Mouse (Mus musculus): ENCODE measurements around the gene Ecm1.
"Not testable (repeated sequence)": the region's sequence is repeated elsewhere in the genome, so short reads cannot be mapped to it uniquely, and the experiment has no call there.

The Ecm1 gene

DNA sequence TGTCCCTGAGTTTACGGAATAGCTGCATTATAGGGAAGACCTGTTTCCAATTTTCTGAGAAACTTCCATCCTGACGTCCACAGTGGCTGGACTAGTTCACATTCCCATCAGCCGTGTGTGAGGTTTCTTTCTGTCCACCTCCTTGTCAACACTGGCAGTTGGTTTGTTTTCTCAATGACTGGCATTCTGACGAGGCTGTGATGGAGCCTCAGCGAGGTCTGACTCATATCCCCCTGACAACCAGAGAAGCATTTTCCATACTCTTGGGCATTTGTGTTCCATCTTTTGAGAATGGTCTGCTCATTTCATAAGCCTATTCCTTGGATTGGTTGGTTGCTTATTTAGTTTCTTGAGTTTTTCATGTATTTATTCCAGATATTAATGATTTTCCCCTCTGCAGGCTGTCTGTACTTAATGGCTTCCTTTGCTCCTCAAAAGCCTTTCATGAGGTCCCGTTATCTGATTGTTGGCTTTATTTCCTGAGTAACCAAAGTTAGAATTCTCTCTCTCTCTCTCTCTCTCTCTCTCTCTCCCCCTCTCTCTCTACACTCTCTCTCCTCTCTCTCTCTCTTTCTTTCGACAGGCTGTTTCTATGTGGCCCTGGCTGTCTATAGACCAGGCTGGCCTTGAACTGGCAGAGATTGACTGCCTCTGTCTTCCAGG, 12.5 kb downstream of the Ecm1 start:
- no peak for DNase-seq

DNA sequence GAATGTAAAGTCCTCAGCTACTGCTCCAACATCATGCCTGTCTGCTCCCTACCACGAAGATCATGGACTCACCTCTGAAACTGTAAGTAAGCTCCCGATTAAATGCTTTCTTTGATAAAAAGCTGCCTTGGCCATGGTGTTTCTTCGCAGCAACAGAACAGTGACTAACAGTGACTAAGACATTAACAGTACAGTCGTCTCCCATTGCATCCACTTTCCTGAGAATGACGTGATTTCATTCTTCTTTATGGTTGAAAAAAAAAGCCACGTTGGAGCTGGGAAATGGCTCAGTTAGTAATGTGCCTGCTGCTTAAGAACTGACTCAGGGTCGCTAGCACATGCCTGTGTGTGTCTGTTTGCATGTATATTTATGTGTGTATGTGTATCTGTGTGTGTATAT, 13.5 kb downstream of the Ecm1 start:
- no peak for DNase-seq

DNA sequence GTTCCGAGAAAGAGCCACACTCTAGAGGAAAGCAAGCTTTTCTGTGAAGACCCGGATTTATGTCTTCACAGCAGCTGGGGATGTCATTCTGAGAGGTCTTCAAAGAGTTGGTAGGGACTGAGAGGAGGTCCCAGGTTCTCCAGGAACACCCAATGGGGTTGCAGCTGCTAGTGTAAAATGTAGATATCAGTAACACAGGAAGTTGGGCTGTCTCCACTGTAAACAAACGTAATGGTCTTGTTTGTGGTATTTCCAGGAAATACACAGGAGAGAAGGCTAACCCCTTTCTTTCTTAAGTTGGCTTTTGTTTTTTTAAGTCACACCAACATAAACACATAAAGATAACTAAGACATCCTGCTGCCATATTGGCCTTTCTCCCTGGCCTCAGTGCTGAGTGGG, 17.0 kb downstream of the Ecm1 start:
- no peak for DNase-seq

DNA sequence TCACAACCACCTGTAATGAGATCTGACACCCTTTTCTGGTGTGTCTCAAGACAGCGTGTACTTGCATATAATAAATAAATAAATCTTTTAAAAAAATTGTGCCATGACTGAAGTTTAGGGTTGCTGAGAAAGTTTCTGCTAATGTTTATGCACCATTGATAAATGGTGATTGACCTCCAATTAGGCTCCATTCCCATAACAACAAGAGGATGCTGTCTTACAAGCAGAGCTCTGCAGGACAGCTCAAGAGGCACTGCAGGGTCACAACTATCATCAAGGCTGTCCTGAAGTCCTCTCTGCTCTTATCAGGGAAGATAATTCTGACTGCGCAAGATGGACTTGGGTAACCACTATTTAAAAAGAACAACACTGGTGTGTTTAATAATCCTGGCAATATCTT, 21.2 kb downstream of the Ecm1 start:
- no peak for DNase-seq

DNA sequence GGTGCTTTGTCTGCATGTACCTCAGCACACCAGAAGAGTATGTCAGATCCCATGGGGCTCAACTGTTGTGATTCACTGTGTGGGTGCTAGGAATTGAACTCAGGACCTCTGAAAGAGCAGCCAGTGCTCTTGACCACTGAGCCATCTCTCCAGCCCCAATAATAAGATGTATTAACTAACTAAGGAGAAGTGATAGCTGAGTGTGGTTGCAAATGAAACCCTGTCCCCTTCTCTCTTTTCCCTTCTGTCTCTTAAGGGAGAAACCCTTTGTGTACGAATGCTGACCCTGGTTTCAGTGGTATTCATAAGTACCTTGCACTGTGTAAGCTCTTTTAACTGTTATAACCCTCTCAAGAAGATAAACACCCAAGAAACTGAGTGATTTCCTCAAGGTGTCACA, 23.3 kb downstream of the Ecm1 start:
- no peak for DNase-seq

DNA sequence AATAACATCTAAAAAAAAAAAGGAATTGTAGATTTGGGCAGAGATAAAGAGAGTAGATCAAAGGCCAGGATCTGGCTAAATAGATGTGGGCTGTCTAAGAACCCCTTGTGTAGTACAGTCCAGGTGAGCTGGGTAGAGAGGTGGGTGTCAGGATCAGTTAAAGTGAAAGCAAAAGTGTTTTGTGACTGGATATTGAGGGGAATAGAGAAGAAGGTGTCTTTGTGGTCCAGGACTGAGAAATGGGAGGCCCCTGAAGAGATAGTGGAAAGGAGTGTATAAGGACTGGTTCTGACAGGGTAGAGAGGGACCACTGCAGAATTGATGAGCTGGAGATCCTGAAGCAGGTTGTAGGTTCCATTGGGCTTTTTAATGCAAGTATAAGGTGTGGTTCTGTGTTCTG, 29.4 kb downstream of the Ecm1 start:
- DNase-seq, result no peak

DNA sequence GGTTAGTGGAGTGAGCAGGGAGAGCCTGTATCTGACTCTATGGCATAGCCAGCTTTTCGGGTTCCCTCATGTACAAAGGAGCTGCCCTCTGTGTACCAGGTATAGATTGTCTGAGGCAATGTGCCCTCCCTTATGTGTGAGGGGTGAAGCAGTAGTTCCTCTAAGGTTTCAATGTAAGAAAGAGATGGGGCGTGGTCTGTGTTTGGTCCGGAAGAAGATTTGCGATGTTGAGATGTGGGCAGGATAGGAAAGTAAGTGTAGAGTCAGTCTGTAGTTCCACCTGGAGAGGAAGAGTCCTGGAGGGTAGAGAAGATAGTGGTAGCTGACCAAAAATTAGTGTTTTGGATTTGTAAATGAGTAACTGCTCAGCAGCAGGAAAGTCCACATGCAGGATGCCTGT, 30.3 kb downstream of the Ecm1 start:
- DNase-seq, result peak; percentile 17

DNA sequence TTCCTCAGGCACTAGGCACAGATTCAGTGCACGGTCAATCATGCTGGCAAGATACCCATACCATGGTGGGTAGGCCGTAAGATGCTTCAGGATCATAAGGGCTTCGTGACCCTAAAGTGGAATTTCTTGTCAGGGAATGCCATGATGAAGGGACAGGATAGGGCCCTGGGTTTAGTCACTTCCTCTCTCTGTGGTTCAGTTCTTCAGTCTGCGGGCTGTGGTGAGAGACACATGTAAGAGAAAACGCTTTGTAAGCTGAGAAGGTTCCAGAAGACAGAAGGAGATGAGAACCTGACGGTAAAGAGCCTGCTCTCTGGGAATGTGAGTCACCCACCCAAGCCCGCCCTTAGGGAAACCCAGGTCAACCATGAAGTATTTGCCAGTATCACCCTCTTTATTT, 31.9 kb downstream of the Ecm1 start:
- DNase-seq, result peak; percentile 42

DNA sequence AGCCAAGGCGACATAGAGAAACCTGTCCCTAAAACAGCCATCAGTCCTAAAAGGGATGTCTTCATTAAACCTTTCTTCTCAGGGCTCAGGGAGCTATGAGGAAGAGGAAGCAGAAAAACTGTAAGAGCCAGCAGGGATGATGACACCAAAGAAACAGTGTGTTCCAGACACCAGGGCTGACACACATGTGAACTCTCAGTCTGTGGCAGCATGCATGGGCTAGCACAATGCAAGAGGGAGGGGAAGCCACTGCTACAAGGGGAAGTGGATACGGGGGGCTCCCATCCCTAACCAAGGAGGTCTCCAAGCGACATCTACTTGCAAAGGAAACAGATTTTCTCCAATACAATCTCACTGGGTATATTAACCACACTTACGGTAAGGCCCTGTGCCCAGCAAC, 33.1 kb downstream of the Ecm1 start:
- no peak for DNase-seq

DNA sequence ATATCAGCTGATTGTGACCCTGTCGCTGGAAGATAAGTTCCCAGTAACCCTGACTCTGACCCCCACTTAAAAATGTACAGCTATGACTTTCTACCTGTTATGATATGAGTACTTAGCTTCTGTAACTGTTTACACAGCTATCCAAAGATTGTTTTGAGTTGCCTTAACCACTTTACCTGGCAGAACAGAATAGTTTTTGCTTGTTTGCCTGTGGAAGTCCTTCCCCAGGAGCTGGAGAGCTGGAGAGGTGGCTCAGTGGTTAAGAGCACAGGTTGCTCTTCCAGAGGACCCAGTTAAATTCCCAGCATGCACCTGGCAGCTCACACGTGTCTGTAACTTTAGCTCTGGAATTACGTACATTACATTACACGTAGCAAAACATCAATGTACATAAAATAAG, 34.8 kb downstream of the Ecm1 start:
- DNase-seq, result no peak

DNA sequence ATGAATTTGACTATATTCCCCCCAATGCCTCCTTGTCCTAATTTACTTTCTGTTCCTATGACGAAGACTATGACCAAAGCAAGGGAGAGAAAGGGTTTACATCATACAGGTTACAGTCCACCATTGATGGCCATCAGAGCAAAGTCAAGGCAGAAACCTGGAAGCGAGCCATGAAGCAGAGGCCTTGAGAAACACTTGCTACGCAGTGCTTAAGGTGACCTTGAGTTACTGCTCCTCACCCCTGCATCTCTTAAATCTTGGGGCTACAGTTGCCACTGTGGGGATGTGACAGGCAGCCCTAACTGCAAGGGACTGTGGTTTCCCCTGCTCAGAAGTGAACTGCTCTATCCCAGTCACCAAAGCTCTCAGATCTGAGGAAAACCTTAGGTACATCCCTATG, 36.1 kb downstream of the Ecm1 start:
- no peak for DNase-seq

DNA sequence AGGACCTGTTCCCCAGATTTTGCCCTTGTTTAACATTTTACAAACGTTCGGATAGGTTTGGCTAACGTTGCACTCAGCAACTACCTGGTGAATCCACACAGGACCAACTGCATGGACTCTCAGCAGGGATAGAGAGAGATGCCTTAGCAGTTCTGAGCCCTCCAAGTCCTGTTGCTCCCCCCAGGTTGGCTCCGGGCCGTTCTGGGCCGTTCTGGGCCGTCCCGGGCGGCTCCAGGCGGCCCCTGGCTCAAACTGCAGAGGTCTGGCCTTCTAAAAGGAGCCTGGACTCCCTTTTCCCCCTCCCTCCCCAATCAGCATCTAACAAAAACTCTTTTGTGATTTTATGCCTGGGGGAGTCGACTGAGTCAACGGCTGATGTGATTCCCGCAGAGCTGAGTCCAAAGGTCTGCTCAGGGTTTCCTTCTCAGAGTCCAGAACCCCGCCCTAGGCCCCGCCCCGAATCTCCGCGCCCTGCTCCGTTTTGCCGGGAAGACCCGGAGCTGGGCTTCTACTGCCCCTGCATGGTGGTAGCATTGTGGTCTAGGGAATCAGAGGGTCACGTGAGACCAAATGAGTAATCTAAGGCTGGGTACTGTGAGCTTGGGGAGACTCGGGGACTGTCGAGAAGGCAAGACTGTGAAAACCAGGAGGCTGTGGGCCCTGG, 37.4 kb downstream of the Ecm1 start:
- DNase-seq, result no peak

DNA sequence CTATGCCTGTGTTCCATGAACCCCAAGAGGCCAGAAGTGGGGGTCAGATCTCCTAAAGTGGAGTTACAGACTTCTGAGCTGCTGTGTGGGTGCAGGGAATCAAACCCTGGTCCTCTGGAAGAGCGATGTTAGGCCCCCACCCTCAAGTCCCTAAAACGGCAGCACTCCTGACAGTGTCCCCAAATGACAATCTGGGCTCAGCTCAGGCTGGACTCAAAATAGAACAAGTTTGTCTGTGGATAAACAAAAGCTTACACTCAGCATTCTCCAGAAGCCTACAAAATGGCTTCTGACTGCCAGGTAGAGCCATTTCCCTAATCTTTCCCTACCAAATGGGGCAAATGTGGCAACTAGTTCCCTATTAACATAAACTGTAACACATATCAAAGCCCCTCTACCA, 38.3 kb downstream of the Ecm1 start:
- DNase-seq, result no peak

DNA sequence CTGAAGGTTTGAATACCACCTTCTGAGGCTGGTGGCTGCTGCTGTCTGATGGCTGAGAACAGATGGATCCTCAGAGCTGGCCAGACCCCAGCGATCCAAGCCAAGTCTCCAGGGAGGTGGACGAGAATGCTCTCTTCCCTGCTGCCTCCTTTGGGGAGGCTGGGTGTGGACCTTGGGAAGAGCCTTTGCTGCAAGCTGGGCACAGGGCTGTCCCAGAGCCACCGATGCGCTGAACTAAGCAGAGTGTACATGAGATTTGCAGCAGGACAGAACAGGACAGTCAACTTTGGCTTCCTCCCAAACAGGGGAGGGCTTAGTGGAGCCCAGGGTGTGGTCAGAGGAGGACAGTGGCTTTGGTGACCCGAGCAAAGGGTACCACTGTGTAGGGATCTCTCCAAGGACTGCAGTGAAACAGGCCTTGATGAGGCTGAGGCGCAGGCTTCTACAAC, 39.1 kb downstream of the Ecm1 start:
- DNase-seq, result no peak

DNA sequence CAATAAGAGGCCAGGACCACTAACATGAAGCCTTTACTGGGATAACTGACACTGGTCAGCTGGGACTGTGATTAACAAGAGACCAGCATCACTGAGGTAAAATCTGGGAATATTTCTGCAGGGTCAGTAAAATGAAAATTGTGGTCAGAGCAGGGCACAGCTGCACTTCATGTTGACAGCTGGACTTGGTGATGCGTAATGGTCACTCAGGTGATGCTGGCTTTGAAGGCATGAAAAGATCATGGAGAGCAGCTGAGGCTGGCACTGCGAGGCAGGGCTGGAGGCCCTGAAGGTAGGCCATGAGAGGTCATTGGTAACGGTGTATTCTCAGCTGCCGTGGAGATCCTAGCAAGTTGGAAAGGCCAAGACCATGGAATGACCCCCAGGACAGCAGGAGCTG, 41.1 kb downstream of the Ecm1 start:
- DNase-seq, result no peak

DNA sequence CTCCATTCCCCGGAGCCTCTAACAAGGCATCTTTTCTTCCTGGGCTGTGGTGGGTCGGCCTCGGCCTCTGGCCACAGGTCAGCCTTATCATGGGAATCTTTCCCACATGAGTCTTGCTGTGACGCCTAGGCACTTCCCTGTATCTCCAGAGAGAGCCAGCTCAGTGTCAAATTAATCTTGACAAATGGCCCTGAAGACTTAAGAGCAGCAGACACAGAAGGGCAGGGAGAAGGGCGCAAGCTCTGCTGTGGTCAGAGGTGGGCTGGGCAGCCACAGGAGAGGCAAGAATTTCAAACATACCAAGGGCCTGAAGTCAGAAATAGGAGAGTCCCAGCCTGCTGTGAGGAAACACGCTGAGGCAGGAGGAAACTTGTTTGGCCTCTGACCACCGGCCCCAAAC, 43.0 kb downstream of the Ecm1 start:
- DNase-seq, result no peak

DNA sequence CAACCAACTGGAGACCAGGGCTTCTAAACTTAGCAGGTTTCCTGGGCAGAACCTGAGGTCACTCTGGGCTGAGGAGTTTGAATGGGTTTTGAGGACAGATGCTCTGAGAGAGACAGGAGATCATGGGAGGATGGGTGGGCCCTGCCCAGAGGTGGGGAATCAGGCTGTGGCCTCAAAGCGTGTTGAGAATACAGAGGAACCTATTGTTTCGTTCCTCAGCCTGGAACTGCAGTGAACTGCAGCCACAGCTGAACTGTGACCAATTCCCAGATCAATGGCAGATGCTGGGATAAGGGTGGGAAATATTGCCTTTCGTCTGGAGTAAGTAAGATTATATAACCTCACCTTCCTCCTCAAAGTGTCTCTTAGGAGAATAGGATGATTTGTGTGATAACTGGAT, 43.6 kb downstream of the Ecm1 start:
- DNase-seq, result no peak

DNA sequence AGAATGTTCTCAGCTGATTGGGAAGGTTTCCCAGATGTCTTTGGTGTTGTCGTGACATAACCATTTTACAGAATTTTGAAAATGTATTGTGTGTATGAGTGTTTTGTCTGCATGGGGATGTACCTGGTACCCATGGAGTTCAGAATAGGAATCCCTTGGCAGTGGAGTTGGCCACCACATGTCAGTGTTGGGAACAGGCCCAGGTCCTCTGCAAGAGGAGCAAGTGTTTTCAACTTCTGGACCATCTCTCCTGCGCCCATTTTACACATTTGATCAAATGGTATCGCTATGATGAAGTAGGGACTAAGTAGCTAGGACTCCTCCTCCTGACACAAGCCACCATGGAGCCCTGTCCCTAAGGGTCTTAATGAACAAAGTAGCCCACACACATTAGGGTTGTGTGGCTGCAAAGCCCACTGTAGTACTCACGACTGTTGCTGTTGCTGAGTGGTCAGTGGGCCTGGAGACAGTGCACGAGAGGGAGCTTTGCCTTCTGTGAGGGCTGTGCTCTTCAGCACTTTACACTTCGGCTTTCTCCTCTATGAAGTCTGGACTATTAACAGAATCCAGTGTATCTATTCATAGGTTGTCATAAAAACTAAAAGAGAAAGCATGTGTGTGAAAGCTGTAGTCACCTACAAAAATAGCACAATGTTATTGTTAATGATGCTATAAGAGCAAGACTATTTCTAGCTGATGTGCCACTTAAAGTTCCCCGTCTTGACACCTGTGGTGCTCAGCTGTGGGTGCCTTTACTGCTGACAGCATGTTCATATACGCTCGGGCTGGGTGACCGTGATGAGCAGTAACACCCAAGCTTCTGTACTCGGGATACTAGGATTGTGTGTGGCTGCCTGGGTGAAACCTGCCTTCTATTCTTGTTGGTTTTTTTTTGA, 44.3 kb downstream of the Ecm1 start:
- no peak for DNase-seq

DNA sequence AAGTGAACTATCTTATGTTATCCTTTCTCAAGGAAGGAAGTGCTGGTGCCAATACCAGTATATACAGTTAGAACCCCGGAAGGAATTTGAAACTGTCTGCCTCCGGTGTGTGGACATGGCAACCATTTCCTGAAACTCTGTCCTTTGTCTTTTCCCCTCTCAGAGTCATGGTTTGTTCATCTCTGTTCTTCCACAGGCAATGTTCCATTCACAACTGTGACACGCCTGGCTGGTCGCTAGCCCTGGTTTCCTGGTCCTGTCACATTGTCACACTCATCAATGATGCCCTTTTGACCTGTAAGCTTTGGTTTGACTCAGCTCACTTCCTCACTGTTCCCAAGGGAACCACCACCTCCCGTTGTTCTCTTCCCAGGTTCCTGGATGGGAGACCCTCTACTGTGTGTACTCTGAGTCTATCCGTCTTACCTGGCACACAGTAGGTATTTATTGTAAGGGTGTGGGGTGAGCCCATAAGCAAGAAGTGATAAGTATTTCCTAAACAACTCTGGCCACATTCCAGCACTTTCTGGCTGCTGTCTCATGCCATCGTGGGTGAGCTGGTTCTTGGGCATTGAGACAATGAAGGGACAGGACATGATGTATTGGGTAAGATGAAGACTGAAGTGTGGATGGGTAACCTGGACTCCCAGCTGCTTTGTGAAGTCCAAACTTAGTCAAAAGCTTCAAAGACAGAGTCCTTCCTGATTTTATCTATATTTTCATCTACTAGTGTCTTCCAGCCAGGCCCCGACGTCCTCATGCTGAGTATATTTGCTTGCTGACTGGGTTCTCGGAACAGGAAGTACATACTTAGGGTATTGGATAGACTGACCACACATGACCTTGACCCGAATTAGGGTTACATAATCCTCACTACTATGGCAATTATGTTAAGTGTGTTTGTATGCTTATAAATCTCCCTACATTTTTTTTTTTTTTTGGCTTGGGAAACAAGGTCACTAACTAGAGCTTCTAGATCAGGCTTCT, 45.3 kb downstream of the Ecm1 start:
- no peak for DNase-seq

DNA sequence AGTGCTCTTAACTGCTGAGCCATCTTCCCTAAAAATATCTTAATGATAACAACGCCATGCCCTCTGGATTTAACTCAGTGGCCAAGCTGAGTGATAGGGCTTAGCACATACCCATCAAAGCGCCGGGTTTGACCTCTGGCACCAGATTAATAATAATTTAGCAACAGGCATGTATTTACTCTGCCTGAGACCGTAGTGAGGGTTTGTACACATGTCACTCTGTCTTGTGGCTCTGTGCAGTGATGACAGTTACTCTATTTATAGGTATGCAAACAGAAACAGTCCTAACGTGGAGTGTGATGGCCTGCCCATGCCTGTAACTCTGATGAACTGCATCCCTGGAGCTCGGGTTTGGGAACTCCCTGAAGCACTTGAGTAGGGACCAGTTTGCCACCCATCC, 46.7 kb downstream of the Ecm1 start:
- no peak for DNase-seq

DNA sequence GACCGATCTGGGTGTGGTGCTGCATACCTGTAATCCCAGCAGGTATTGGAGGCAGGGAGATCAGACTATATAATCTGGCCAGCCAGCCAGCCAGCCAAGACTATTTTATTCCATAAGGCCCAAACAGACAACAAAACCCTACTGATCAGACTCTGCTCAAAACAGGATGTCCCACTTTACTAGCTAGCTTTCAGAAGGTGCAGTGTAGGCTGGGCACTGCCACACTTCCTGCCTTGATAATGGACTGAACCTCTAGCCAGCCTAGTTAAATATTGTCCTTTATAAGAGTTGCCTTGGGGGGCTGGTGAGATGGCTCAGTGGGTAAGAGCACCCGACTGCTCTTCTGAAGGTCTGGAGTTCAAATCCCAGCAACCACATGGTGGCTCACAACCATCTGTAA, 48.8 kb downstream of the Ecm1 start:
- not testable (repeated sequence) for DNase-seq

DNA sequence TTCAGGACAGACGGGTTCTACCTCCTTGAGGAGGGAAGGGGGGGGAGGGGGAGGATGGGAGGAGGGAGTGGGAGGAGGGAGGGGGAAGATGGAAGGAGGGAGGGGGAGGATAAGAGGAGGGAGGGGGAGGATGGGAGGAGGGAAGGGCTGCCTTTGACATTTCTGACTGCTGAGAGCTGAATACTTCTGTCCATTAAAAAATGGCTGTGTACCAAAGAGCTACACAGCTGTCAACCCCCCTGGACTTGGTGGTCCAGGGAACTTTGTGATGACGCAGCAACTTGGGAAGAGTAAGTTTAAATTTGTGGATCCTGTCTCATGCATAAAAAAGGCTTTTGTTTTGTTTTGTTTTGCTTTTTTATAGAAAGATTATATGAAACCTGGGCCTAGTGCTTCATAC, 49.4 kb downstream of the Ecm1 start:
- DNase-seq, result no peak
